Mouse (Mus musculus) layer of hippocampus, postnatal 10 days (tissue): ENCODE measurements around the gene Creg2. TPM values are rescaled to one million over a fixed set of nuclear protein-coding genes. Genes with fewer than 3 reads are reported as not detected.
"Not testable (repeated sequence)": the region's sequence is repeated elsewhere in the genome, so short reads cannot be mapped to it uniquely, and the experiment has no call there.

Experiments used
- DNase-seq, 2 experiments: peaks; one replicate each; pipeline ENCODE4 v3.0.0; 2021; ENCODE audit warnings: low spot score in 2 of 2
- long read RNA-seq: library from polyadenylated mRNA; stranded (forward); transcript quantifications from one replicate; pipeline ENCODE4 v2.0.0, GENCODE M21; 2023
- total RNA-seq, 2 experiments: library from RNA; stranded (reverse); gene quantifications; 2 replicates each; pipeline ENCODE4 v1.2.3; 2021

The Creg2 gene
- 10 to 100 TPM; 51.6 to 54.2 TPM for total RNA-seq
- long read RNA-seq, full-length matches to known transcripts: 25 of 30 reads
- long read RNA-seq, partial matches to known transcripts: 0 of 30 reads
- long read RNA-seq, other reads (novel, unspliced or antisense): 5 of 30 reads

DNA sequence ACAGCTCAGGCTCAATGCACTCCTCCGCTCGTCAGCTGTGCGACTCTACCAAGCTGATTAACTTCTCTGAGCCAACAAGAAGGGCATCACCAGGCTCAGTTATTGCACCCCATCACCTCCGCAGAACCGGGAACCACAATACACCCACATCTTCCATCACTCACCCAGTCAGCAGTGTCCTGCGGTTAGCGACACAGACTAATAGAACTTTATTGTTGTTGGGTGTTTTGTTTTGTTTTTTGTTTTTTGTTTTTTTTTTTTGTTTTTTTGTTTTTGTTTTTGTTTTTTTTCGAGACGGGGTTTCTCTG is at the start of gene Creg2:
TSS of gene Creg2 (minus strand) at position 234 of the 308 bp plus-strand sequence.
- DNase-seq: no peak

DNA sequence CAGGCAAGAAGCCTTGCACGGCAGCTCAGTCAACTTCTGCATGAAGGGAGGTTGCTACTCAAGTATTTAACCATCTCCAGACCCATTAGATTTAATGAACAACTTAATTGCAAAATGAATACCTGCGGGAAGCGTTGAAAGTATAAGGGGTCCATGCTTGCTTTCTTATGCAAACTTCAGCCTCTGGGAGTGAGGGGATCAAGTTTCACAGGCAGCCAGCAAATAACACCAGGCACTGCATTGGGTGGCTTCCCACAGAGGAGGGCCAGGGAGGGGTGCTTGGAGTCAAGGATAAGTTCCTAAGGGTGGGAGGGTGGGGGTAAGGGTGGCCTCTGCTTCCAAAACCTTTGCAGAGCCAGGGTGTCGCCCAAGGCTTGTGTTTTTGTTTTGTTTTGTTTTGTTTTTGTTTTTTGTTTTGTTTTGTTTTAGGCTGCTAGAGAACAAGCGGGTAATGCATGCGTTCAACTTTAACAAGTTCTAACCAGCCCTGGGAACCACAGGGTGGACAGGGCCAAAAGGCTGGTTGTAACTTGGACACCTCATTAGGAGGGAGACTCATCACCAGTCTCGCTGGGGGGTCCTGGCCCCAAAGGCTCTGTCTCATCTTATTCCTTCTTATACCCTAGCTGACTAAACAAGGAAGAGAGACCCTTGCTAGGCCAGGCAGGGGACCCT is 49.5 kb upstream of the Creg2 start:
- DNase-seq: no peak

DNA sequence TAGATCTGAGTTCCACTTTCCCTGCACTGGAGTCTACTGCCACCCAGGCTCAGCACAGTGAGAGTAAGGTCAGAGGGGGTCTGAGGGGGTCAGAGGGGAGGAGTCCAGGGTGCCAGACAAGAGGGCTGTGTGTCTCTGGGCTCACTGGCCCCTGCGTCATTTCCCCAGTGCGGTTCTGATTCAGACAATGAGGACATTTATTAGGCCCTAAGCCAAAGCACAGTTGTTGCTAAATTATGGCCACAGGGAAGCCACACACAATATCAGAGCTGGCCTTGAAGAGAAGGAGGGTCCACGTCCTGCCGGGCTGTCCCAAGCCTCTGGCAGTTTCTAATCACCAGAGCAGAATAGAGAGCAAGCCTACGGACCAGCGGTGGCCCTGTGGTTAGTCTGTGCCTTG is 47.2 kb upstream of the Creg2 start:
- DNase-seq: no peak

DNA sequence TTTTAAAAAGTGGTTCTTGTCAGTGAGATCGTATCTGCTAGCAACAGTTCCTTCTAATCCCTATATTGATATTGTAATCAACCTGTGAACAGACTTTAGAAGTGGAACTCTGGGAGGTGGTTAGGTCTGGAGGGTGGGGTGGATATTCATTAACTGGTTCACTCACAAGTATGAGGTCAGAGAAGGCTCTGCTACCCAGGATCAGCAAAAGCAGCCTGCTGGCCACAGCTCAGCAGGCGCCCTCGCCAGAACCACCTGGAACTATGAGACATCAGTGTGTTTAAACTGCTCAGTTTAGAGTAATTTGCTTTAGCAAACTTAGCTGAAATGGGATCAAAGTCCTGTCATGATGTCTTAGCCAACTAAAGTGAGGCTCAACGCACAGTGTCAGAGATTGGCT is 43.9 kb upstream of the Creg2 start:
- no peak for DNase-seq

DNA sequence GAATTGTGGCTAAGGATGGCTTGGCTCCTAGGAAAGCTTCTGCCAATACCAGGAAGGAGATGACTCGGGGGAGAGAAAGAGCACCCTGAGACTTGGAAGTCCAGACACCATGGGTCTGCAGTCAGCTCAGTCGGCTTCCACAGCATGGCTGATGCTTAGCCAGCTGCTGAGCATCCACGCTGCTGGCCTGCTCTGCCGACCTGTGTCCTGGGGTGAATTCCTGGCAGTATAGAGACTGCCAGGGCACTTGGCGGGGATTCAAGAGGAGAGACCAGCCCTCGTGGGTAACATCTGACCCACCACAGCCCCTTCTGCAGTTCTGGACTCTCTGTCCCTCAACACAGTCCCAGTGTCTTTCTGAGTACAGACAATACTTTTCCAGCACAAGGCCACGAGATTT is 43.5 kb upstream of the Creg2 start:
- DNase-seq: no peak

DNA sequence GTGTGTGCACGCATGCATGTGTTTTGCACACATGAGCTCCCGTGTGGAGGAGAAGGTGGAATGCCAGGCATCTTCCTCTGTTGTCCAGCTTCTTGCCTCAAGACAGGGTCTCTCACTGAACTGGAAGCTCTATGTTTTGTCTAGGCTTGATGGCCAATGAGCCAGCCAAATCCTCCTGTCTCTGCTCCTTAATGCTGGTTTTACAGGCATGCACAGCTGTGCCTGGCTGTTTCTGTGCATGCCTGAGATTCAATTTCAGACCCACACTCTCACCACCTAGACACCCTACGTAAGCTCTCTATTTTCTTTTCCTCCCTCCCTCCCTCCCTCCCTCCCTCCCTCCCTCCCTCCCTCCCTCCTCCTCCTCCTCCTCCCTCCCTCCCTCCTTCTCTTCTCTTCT is 40.7 kb upstream of the Creg2 start:
- no peak for DNase-seq

DNA sequence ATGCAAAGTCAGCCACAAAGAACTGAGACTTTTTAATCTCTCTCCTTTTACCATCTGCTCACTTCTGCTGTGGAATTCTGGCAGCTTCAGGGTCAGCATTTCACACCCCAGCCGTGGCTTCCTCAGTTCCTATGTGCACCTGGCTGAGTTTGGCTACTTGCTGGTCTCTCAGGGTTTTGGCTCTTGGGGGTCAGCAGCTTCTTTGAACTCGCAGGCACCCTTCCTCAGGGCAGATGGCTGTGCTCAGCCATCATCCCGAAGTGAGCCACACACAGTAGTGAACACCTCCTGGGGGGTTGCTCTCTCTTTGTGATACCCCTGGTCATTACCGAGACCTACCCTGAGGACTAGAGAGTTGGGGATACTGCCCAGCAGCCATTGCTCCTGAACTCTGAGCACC is 39.8 kb upstream of the Creg2 start:
- DNase-seq: no peak

DNA sequence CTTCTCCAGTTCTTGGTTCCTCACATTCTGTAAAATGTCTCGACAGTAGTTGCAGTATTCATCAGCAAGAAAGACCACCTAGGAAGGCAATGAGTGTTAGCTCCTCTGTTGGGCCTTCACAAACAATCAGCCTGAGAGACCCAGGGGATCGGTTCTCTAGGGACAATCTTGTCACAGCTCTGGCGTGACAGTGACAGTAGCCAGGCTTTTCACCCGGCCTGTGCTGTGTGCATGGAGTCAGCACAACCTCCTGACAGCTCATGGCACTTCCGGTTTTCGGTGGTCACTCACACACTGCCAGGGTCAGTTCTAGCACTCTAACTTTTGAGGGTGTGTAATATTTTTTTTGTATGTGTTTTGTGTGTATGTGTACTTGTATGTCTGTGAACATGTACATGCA is 37.3 kb upstream of the Creg2 start:
- DNase-seq: no peak

DNA sequence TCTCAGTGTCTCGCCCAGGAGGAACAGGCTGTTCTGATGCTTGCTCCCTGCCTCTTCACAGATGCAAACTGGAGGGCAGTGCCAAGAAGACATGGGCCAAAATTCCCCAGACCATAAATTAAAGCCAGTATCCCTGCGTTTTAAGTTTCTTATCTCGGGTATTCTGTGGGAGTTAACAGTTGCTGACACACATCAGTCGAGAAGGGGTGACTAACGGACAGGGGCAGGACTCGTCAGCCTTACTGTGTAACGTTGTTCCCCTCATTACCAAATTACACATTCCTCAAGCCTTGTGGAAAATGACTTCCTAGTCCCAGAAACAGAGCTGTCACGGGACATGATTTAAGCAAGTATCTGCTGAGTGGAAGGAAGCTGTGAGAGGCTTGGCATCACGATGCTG is 36.0 kb upstream of the Creg2 start:
- DNase-seq: no peak

DNA sequence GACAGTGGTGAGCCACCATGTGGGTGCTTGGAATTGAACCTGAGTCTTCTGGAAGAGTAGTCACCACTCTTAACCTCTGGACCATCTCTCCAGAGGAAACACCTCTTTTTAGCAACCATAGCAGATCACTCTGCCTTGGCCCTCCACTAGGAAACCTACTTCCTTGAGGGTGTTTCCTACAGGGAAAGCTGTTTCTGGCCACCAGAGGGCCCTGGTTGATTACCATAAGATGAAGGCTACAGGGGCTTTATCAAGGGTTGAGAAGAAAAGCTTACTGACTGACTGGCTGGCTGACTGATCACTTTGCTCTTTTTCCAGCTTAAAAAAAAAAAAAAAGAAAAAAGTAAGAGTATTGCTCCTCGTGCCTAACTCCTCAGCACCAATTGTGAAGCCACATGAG is 34.6 kb upstream of the Creg2 start:
- DNase-seq: peak; percentile 74 to 82

DNA sequence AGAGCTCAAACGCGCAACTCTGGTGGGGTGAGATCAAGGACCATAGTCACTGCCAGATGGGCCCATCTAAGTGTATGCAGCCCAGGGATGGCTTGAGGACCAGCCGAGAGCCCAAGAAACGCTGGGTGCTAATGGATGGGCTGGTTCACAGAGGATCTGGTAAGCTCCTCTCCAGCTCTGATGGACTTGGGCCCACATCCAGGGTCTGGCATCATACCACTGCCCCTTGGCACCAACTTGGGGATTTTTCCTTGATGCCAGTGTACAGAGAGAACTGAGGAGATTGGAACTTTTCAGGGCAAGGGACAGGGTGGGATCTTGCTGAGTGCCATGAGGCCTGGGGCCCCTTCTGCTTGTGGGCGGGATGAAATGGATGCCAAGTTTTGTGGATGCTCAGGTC is 30.4 kb upstream of the Creg2 start:
- peak in 1 of 2 experiments; percentile 50 for DNase-seq

DNA sequence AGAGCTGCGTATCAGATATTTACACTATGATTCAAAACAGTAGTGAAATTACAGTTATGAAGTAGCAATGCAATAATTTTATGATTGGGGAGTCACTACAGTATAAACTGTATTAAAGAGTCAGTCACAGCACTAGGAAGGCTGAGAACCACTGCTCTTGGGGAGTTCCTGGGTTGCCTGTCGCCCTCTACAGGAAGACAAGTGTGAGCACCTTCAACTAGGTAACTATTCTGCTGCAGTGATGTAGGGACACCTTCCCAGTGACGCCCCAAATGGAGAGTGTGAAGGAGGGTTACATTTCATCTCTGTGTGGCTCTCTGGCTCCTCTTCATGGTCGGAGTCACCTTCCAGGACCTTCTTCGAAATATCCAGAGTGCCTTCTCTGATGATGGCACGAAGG is 29.3 kb upstream of the Creg2 start:
- no peak for DNase-seq

DNA sequence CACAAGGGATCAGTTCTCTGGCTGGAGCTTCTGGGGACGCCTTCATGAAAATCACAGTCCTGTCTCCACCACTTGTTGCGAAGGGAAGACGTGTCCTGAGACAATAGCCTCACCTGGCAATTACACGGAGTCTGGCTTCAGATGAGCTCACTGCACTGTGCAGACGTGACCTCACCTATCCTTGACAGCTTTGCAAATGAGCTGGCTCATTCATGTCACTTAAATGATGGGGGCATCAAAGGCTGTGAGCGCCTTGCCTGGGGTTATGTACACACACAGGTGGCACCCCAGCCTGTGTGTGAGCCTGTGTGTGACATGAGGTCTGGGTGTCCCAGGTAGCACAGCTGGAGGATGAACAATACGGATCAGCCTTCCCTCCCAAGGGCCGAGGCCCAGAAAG is 27.6 kb upstream of the Creg2 start:
- no peak for DNase-seq

DNA sequence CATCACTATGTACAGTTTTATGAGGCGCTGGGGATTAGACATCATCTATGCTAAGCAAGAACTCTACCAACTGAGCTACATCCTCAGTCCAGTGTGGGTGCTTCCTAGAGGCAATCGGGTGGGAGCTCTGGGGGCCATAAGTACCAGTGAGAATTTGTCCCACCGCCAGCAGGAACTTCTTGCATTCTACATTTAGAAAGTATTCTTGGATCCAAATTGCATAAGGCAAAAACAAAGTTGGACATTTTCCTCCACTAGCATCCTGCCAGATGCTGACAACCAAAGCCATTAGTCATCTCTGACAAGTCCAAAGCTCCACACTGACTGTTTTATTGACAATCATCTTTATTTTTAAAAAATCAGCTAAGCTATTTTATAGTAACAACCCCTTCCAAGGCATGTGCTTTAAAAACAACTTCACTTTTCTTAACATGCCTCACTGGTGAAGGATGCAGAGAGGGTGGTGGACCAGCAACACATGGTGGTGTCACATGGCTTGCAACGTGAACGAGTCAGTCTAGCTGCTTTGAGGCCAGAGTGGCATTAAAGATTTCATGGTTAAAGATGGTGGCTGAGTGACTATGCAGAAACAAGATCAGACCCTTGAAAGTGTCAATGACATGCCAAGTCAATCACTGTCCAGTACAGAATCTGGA is 25.1 kb upstream of the Creg2 start:
- DNase-seq: no peak

DNA sequence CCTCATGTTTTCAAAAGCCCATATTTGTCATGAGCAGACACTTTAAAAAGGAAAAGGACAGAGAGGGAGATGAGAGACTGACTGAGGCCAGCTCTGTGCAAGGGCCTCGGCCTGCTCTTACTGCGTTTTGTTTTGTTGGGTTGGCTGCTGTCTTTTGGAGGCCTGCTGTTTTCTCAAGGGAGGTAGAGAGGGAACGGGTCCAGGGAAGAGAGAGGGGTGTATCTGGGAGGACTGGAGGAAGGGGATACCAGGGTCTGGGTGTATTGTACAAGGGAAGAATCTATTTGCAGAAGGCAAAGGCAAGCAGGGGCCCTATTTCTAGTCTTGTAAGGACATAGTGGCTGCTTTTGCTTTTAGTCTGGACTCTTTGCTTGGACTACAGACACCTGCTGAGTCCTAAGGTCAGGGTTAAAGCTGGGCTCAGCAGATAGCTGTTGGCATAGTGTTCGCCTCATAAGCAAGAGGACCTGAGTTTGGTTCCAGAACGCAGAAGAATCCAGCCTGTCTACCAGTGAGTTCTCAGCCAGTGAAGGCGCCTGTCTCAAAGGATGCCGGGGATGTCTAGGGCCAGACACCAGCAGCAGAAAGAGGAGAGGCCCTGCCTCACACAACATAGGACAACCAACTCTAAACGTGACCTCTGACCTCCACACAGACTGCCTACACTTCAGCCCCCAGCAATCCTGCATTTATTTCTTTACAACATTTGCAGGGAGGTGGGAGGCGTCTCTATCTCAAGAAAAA is 21.3 kb upstream of the Creg2 start:
- DNase-seq: no peak

DNA sequence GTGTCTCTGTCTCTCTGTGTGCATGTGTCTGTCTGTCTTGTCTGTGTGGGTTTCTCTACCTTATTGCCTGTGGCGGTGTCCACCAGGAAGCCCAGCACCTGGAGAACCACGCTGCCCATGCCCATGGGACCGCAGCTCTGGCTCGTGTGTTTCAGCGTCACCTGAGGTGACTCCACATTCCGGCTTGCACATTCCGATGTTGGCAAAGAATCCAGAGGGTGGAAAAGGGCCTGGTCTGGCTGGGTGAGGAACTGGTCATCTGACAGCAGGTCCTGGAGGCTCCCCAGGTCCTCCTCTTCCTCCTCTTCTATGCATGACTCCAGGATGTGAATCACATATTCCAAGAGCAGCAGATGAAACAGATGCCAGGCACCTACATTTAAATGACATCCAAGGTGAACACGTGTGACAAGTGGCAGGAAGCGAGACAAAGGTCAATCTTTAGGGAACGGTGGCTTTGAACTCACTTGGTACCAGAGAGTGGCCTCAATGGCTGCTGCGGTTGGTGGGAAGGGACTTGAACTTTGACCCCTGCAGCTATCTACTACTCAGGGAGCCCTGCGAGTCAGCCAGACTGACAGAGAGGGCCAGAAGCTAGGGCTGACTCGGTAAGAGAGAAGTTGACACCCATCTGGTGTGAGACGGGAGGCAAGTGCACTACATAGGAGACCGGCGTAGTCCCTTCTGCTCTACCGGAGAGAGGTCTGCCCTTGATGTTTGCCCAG is 19.1 kb upstream of the Creg2 start:
- DNase-seq: no peak

DNA sequence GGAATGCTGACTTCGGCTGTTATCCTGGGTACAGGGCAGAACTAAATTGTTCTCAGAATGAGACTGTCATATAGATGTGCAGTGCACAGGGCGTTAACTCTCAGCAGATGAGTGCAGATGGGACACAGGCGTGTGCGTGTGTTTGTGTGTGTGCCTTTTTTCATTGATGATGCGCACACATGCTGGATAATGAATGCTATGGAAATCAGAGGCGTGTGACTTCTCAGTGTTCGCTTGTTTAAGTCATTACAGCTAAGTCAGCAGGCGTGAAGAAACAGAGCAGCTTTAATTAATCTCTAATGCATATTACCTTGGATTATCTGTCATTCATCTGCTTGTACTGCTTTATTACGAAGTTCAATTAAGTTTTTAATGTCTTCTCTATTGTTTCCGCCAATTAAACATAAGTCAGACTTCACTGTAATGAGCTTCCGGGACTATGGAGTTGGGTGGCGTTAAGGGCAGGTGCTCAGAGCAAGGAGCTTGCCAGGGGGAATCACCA is 15.5 kb upstream of the Creg2 start:
- DNase-seq: no peak

DNA sequence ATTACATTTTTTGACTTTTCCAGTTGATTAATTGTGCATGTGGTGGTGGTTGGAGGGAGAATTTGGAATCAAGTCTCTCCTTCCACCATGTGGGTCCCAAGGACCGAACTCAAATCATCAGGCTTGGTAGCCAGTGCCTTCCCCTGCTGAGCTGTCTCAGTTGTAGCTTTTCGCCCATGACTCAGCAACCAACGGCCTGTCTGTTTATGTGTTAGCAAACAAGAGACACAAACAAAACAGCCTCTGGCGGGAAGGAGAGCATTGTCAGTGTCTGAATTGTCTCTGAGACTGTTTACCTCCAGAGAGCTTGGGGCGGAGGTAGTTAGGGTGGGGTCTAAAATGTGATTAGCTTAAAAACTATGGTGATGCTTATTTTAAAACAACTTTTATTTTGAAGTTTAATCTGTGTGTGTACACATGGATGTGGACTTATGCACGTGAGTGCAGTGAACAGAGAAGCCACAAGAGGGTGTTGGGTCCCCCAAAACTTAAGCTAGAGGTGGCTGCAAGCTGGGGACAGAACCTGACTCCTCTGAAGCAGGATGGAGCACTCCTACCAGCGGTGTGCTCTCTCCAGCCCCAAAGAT is 12.9 kb upstream of the Creg2 start:
- DNase-seq: no peak

DNA sequence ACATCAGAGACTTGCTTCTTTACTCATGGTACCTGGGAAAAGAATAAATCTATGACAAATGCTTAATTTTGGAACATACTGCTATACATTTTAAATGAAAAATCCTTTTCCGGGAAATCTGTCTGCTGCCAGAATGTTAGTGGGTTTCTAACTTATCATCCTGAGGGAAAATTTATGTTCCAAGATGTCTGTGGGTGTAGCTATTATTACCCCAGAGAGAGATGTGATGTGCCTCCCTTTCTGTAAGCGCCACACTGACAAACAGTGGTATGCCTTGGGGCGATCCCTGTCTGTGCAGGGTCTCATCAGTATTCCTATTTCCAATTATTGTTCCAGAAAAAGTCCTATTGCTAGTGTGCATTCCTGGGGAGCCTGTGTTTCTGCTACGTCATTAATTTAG is 11.8 kb upstream of the Creg2 start:
- no peak for DNase-seq

DNA sequence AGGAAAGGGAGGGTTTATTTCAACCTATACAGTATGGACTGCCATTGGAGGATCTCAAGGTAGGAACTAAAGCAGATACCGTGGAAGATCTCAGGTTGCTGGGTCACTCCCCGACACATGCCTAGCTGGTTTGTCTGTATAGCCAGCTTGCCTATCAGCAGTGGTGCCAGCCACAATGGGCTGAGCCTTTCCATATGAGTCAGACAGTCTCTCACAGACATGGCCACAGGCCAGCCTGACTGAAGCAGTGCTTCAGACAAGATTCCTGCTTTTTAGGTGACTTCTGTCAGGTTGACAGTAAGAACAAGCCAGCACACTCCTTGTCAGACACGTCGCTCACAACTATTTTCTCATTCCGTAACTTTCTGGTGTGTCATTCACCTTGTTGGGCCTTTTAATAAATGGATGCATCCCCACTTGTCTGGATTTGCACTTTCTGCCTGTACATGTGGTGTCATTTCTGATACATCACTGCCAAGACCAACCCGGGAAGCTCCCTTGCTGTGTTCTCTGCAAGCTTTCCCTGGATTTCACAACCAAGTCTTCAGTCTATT is 5.8 kb upstream of the Creg2 start:
- no peak for DNase-seq

DNA sequence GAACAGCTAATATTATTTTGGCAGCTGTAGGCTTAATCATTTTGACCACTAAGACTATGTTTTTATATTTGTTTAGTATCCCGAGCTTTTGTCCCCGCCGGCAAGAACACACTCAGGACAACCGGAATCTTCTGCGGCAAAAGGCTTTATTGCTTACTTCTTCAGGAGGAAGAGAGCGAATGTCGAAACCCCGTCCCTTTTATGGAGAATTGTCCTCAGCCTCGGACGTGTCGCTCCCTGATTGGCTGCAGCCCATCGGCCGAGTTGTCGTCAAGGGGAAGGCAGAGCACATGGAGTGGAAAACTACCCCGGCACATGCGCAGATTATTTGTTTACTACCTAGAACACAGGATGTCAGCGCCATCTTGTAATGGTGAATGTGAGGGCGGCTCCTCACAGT is 3.6 kb upstream of the Creg2 start:
- not testable (repeated sequence) for DNase-seq
